Mouse (Mus musculus): ENCODE data around the gene Tbx15. TPM values are rescaled to one million over a fixed set of nuclear protein-coding genes. Genes with fewer than 3 reads are reported as not detected.
"Not testable (repeated sequence)": the region's sequence is repeated elsewhere in the genome, so short reads cannot be mapped to it uniquely, and the experiment has no call there.

Gene Tbx15
- polyA plus RNA-seq, 1 experiment from 2014 or later = 0.30 TPM

DNA sequence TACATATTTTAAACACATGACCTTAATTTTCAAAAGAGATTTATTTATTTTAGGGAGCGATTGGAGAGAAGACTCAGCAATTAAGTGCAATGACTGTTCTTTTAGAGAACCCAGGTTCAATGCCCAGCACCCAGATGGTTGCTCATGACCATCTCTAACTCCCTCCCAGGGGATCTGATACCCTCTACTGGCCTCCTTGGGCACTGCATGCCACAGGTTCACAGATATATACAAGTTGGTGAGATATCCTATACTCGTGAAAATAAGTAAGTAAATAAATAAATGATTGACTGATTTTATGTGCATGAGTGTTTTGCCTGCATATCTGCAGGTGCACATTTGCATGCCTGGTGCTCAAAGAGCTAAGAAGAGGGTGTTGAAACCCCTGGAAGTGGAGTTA, 48.1 kb downstream of the Tbx15 start:
- 26% methylated on average over 2 of the region's 2 CpGs for WGBS (ENCODE audit: insufficient replicate concordance)
- H3K9ac ChIP-seq (ENCODE audit: low read depth, low read length) = no peak overlapping the region
- H3K27ac ChIP-seq (ENCODE audit: low read length) = no peak overlapping the region
- no peak for ATAC-seq (ENCODE audit: low read depth)
- H3K4me1 ChIP-seq (ENCODE audit: control insufficient read depth, low read depth, low read length) = no peaks in the 10 kb centered on the region
- no peaks in the 10 kb centered on the region for H3K27me3 ChIP-seq (ENCODE audit: control insufficient read depth, insufficient read depth, low read depth, low read length)
- H3K4me2 ChIP-seq (ENCODE audit: low read depth, low read length) = no peak overlapping the region
- no peaks in the 10 kb centered on the region for H3K36me3 ChIP-seq (ENCODE audit: control insufficient read depth, insufficient read depth)
- no peaks in the 10 kb centered on the region for H3K9me3 ChIP-seq (replicated peaks; ENCODE audit: control insufficient read depth, low read length)
- H3K4me3 ChIP-seq (ENCODE audit: low read depth, low read length) = no peak overlapping the region

DNA sequence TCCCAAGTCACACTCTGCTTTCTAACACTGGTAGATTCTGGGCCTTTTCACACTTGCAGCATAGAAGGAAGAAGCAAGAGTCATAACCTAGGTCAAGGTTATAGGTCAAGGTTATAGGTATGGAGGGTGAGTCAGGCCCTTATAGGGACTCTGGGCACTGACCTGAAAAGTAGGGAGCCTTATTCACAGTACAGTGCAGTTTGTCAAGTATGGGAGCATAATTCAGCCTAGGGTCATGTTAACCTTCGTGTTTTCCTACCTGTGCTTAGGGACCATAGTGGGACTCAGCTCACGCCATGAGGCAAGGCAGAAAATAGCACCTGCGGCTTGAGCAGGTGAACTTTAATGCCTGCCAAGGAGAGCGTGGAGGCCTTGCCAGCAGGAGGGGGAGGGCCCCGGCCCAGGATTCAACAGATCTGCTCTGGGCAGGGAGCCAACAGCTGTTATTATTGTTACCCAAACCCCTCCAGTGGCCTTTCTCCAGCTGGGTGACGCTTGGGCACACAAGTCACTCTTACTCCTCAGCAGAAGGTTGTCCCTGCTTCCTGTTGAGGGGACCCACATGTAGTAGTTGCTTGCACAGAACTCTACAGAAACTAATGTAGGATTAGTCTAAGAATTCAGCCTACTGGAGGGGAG, 50.0 kb downstream of the Tbx15 start:
- Histone ChIP-seq H3K9ac (ENCODE audit: low read depth, low read length) (no peak overlapping the region), H3K27ac (ENCODE audit: low read length) (no peak overlapping the region), H3K4me2 (ENCODE audit: low read depth, low read length) (no peak overlapping the region), H3K36me3 (ENCODE audit: control insufficient read depth, insufficient read depth) (no peaks in the 10 kb centered on the region), H3K9me3 (replicated peaks; ENCODE audit: control insufficient read depth, low read length) (no peaks in the 10 kb centered on the region), H3K27me3 (ENCODE audit: control insufficient read depth, insufficient read depth, low read depth, low read length) (no peaks in the 10 kb centered on the region), H3K4me3 (ENCODE audit: low read depth, low read length) (no peak overlapping the region), H3K4me1 (ENCODE audit: control insufficient read depth, low read depth, low read length) (no peaks in the 10 kb centered on the region)
- ATAC-seq (ENCODE audit: low read depth) = no peak
- 55% methylated on average over 6 of the region's 6 CpGs for WGBS (ENCODE audit: insufficient replicate concordance)

DNA sequence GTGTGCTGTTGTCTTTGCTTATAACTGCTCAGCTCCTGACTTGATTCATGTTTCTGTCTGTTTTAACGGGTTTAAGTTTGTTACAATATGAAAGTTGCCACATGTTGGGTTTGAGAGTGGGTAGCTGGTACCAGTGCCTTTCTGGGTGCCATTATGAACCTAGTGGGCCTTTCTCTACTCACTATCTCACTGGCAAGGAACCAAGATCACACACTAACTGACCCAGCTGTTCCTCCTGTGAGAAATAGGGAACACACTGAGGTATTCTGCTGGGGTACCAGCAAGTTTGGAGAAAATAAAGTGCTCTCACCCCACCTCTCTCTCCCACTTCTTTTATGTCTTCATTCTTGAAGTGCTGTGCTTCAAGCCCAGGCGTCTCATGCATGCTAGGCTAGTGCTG, 50.7 kb downstream of the Tbx15 start:
- Histone ChIP-seq H3K36me3 (ENCODE audit: control insufficient read depth, insufficient read depth) (no peaks in the 10 kb centered on the region), H3K27ac (ENCODE audit: low read length) (no peak overlapping the region), H3K9ac (ENCODE audit: low read depth, low read length) (no peak overlapping the region), H3K27me3 (ENCODE audit: control insufficient read depth, insufficient read depth, low read depth, low read length) (no peaks in the 10 kb centered on the region), H3K4me1 (ENCODE audit: control insufficient read depth, low read depth, low read length) (no peaks in the 10 kb centered on the region), H3K4me2 (ENCODE audit: low read depth, low read length) (no peak overlapping the region), H3K4me3 (ENCODE audit: low read depth, low read length) (no peak overlapping the region), H3K9me3 (replicated peaks; ENCODE audit: control insufficient read depth, low read length) (no peaks in the 10 kb centered on the region)
- WGBS (ENCODE audit: insufficient replicate concordance) = 54% methylated on average over 2 of the region's 2 CpGs
- ATAC-seq (ENCODE audit: low read depth) = no peak

DNA sequence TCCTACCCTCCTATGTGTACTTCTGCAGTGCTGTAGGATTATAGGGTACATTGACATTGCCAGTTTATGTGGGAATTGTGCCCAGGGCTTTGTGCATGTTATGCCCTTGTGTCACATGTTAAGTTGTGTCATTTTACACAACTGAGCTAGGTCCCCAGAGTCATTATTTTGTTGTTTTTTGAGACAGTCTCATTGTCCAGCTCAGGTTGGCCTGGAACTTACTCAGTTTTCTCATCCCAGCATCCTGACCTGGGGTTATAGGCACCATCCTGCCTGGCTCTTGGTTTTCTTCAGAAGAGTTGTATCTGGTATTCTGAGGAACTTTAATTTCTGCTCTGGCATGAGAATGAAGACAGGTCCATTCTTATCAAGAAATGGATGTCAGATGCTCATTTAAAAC, 51.2 kb downstream of the Tbx15 start:
- Histone ChIP-seq H3K4me1 (ENCODE audit: control insufficient read depth, low read depth, low read length) (no peaks in the 10 kb centered on the region), H3K4me3 (ENCODE audit: low read depth, low read length) (no peak overlapping the region), H3K9me3 (replicated peaks; ENCODE audit: control insufficient read depth, low read length) (no peaks in the 10 kb centered on the region), H3K36me3 (ENCODE audit: control insufficient read depth, insufficient read depth) (no peaks in the 10 kb centered on the region), H3K4me2 (ENCODE audit: low read depth, low read length) (no peak overlapping the region), H3K27ac (ENCODE audit: low read length) (no peak overlapping the region), H3K9ac (ENCODE audit: low read depth, low read length) (no peak overlapping the region), H3K27me3 (ENCODE audit: control insufficient read depth, insufficient read depth, low read depth, low read length) (no peaks in the 10 kb centered on the region)
- no peak for ATAC-seq (ENCODE audit: low read depth)

DNA sequence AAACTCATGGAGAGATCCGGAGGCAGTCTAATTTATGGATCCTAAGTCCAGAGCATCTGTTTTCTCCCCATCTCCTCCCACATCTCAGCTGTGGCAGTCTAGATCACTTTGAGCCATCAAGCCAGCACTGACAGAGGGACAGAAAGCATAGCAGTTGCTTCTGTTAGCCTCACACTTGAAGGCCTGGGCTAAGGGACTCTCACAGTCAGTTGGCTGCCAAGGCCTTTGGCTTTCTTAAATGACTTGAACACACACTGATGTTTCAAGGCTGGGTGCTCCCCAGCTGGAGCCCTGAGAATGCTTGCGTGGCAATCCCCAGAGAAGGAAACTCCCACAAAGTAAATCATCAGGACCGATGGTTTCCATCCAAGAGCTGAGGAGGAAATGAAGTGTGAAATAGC, 52.4 kb downstream of the Tbx15 start:
- no peak overlapping the region for H3K27ac ChIP-seq (ENCODE audit: low read length)
- no peak overlapping the region for H3K9ac ChIP-seq (ENCODE audit: low read depth, low read length)
- no peaks in the 10 kb centered on the region for H3K4me1 ChIP-seq (ENCODE audit: control insufficient read depth, low read depth, low read length)
- ATAC-seq (ENCODE audit: low read depth) = no peak
- WGBS (ENCODE audit: insufficient replicate concordance) = 66% methylated on average over 3 of the region's 3 CpGs
- no peaks in the 10 kb centered on the region for H3K36me3 ChIP-seq (ENCODE audit: control insufficient read depth, insufficient read depth)
- H3K4me3 ChIP-seq (ENCODE audit: low read depth, low read length) = no peak overlapping the region
- H3K27me3 ChIP-seq (ENCODE audit: control insufficient read depth, insufficient read depth, low read depth, low read length) = no peaks in the 10 kb centered on the region
- H3K9me3 ChIP-seq (replicated peaks; ENCODE audit: control insufficient read depth, low read length) = no peaks in the 10 kb centered on the region; the same call in 1 of the 2 replicates
- no peak overlapping the region for H3K4me2 ChIP-seq (ENCODE audit: low read depth, low read length)

DNA sequence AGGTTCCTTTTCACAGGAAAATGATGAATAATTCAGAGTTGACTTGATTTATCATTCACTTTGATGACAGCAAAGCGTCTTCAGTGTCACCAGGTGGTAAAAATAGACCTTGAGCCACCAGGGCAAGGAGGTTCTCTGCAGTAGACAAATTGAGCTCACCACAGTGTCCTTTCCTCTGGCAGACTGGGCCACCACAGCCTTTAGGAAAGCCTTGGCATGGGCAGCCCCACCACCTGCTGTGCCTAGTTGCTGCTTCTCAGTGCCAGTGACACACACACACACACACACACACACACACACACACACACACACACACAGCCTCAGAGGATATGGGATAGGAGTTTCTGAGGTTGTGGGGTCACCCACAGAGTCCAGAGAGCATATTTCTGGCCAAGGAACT, 54.0 kb downstream of the Tbx15 start:
- not testable (repeated sequence) for ATAC-seq (ENCODE audit: low read depth); H3K4me2 ChIP-seq (ENCODE audit: low read depth, low read length); H3K36me3 ChIP-seq (ENCODE audit: control insufficient read depth, insufficient read depth); H3K27ac ChIP-seq (ENCODE audit: low read length); H3K4me1 ChIP-seq (ENCODE audit: control insufficient read depth, low read depth, low read length); H3K4me3 ChIP-seq (ENCODE audit: low read depth, low read length); H3K9me3 ChIP-seq (replicated peaks; ENCODE audit: control insufficient read depth, low read length); H3K27me3 ChIP-seq (ENCODE audit: control insufficient read depth, insufficient read depth, low read depth, low read length); H3K9ac ChIP-seq (ENCODE audit: low read depth, low read length)
- WGBS (ENCODE audit: insufficient replicate concordance) = 48% methylated on average over 1 of the region's 1 CpGs

DNA sequence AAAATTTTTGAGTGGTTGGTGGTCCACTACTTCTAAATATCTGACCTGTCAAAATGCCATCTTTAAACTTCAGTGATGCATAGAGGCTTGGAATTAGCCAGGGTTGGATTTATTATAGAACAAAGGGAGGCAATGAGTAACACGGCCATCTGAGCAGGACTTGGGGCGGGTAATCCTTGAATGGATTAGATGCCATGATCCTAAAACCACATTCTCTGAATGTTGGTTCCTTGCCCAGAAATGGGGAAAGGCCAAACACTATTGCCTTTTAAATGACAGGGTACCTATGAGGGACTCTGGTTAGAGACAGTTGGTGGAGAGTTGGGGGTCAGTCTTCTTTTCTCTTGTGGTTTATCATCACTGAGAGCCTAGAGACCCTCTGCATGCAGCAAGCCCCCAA, 55.1 kb downstream of the Tbx15 start:
- H3K4me2 ChIP-seq (ENCODE audit: low read depth, low read length) = no peak overlapping the region
- H3K4me3 ChIP-seq (ENCODE audit: low read depth, low read length) = no peak overlapping the region
- WGBS (ENCODE audit: insufficient replicate concordance) = 64% methylated on average over 2 of the region's 2 CpGs
- H3K36me3 ChIP-seq (ENCODE audit: control insufficient read depth, insufficient read depth) = no peaks in the 10 kb centered on the region
- no peak overlapping the region for H3K27ac ChIP-seq (ENCODE audit: low read length)
- no peak for ATAC-seq (ENCODE audit: low read depth)
- no peak overlapping the region for H3K9ac ChIP-seq (ENCODE audit: low read depth, low read length)
- H3K4me1 ChIP-seq (ENCODE audit: control insufficient read depth, low read depth, low read length) = no peaks in the 10 kb centered on the region
- H3K9me3 ChIP-seq (replicated peaks; ENCODE audit: control insufficient read depth, low read length) = no peaks in the 10 kb centered on the region; the same call in 1 of the 2 replicates
- no peaks in the 10 kb centered on the region for H3K27me3 ChIP-seq (ENCODE audit: control insufficient read depth, insufficient read depth, low read depth, low read length)

DNA sequence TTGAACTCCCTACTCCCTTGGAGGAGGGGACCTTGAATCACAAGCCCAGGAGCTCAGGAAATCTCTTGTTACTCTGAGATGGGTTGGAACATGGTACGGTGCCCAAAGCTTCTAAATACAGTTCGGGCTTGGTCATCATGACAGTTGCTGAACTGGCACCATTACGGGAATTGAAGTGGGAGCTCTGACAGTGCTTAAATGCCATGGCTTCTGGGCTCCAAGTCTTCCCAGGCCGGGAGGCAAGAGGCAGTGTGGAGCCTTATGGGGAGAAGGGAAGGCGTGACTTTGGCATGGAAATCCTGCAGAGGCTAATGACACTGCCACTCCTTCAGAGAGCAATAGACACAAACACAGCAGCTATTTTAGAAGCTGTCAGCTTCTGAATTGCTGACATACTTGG, 56.0 kb downstream of the Tbx15 start:
- Histone ChIP-seq H3K9me3 (replicated peaks; ENCODE audit: control insufficient read depth, low read length) (no peaks in the 10 kb centered on the region; the same call in 1 of the 2 replicates), H3K27ac (ENCODE audit: low read length) (no peak overlapping the region), H3K9ac (ENCODE audit: low read depth, low read length) (no peak overlapping the region), H3K36me3 (ENCODE audit: control insufficient read depth, insufficient read depth) (no peaks in the 10 kb centered on the region), H3K27me3 (ENCODE audit: control insufficient read depth, insufficient read depth, low read depth, low read length) (no peaks in the 10 kb centered on the region), H3K4me1 (ENCODE audit: control insufficient read depth, low read depth, low read length) (no peaks in the 10 kb centered on the region), H3K4me3 (ENCODE audit: low read depth, low read length) (no peak overlapping the region), H3K4me2 (ENCODE audit: low read depth, low read length) (no peak overlapping the region)
- WGBS (ENCODE audit: insufficient replicate concordance) = 55% methylated on average over 5 of the region's 5 CpGs
- ATAC-seq (ENCODE audit: low read depth) = no peak

DNA sequence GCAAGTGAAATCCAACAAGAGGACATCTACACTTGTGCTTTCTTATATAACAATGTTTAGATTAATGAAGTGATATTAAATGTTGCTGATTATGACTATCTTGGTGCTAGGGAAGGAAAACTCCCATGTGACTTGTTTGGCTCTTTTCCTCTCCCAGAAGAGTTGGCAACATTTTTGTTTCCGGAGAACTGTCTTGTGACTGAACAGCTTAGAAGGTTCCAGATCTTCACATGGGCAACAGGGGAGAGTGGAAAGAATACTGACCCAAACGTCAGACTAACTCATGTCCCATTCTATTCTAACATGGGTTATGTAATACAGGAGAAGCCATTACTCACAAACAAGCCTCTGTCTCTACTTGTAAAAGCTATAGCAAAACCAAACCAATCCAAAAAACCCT, 60.7 kb downstream of the Tbx15 start:
- Histone ChIP-seq H3K27ac (ENCODE audit: low read length) (no peak overlapping the region), H3K27me3 (ENCODE audit: control insufficient read depth, insufficient read depth, low read depth, low read length) (no peaks in the 10 kb centered on the region), H3K9me3 (replicated peaks; ENCODE audit: control insufficient read depth, low read length) (no peaks in the 10 kb centered on the region; the same call in 1 of the 2 replicates), H3K4me3 (ENCODE audit: low read depth, low read length) (no peak overlapping the region), H3K4me1 (ENCODE audit: control insufficient read depth, low read depth, low read length) (no peaks in the 10 kb centered on the region), H3K36me3 (ENCODE audit: control insufficient read depth, insufficient read depth) (no peaks in the 10 kb centered on the region), H3K4me2 (ENCODE audit: low read depth, low read length) (no peak overlapping the region), H3K9ac (ENCODE audit: low read depth, low read length) (no peak overlapping the region)
- WGBS (ENCODE audit: insufficient replicate concordance) = 55% methylated on average over 2 of the region's 2 CpGs
- no peak for ATAC-seq (ENCODE audit: low read depth)
